Mouse (Mus musculus) bone marrow macrophage, adult 2 months (primary cell): ENCODE data around the gene Cab39. TPM values are rescaled to one million over a fixed set of nuclear protein-coding genes. Genes with fewer than 3 reads are reported as not detected.

Experiments used
- H3K27ac ChIP-seq: 2 replicates; pipeline ENCODE4 v1.5.1; 2012; ENCODE audit warnings: low read depth, low read length; ENCODE audit not compliant: insufficient read depth
- H3K4me1 ChIP-seq: 2 replicates; pipeline ENCODE4 v1.6.1; 2012; ENCODE audit warnings: low read length; ENCODE audit not compliant: control insufficient read depth, insufficient read depth
- H3K4me3 ChIP-seq: 2 replicates; pipeline ENCODE4 v1.5.1; 2012; ENCODE audit warnings: mild to moderate bottlenecking, low read length, moderate library complexity; ENCODE audit not compliant: insufficient read depth
- CTCF ChIP-seq: IDR thresholded peaks from 2 replicates; pipeline ENCODE4 v1.5.1; 2012; ENCODE audit warnings: low read depth, mild to moderate bottlenecking, low read length, moderate library complexity
- POLR2A ChIP-seq: IDR thresholded peaks from 2 replicates; pipeline ENCODE4 v1.6.1; 2012; ENCODE audit warnings: mild to moderate bottlenecking, low read depth, low read length, borderline replicate concordance
- polyA plus RNA-seq: library from polyadenylated mRNA; stranded (reverse); fragments of >200 nt; gene quantifications from 2 replicates; pipeline ENCODE4 v1.2.4, GENCODE M21; 2012; ENCODE audit not compliant: missing spikeins, insufficient read depth, insufficient read length

Cab39 gene
- polyA plus RNA-seq, 1 experiment = 119 TPM

- peaks cover 25% of the 10 kb centered on the region for H3K4me1 ChIP-seq
- H3K4me3 ChIP-seq = no peak overlapping the region
- TF ChIP-seq POLR2A (no peak), CTCF (no peak)
- no peak overlapping the region for H3K27ac ChIP-seq
Measured at GRCm38 (mm10) chr1:85758969-85759293, 34.3 kb upstream of the Cab39 start.

- no peak for TF ChIP-seq POLR2A
- TF ChIP-seq CTCF = no peak
- Histone ChIP-seq H3K4me3 (no peak overlapping the region), H3K4me1 (peaks cover 48% of the 10 kb centered on the region), H3K27ac (no peak overlapping the region)
Measured at GRCm38 (mm10) chr1:85761665-85762064, 31.6 kb upstream of the Cab39 start.

GRCm38 (mm10) chr1:85763386-85763785 is 29.9 kb upstream of the Cab39 start:
- TF ChIP-seq CTCF (no peak), POLR2A (no peak)
- Histone ChIP-seq H3K4me1 (peaks cover 44% of the 10 kb centered on the region), H3K4me3 (no peak overlapping the region)

GRCm38 (mm10) chr1:85764291-85764690 is 28.9 kb upstream of the Cab39 start:
- TF ChIP-seq POLR2A = no peak
- TF ChIP-seq CTCF = no peak
- H3K4me1 ChIP-seq = peaks cover 42% of the 10 kb centered on the region
- no peak overlapping the region for H3K4me3 ChIP-seq
- no peak overlapping the region; the same call in 1 of the 2 replicates for H3K27ac ChIP-seq

More at GRCm38 (mm10) chr1:85763386-85763785, 29.9 kb upstream of the Cab39 start:
- no peak overlapping the region for H3K27ac ChIP-seq

- TF ChIP-seq POLR2A (no peak), CTCF (no peak)
- H3K4me1 ChIP-seq = peaks cover 52% of the 10 kb centered on the region
- no peak overlapping the region for H3K4me3 ChIP-seq
- peak overlapping the region; percentile 85 for H3K27ac ChIP-seq
Measured at GRCm38 (mm10) chr1:85766120-85766519, 27.1 kb upstream of the Cab39 start.

GRCm38 (mm10) chr1:85767754-85768153 is 25.5 kb upstream of the Cab39 start:
- H3K27ac ChIP-seq = no peak overlapping the region
- TF ChIP-seq CTCF (no peak), POLR2A (no peak)
- H3K4me1 ChIP-seq = peaks cover 55% of the 10 kb centered on the region
- H3K4me3 ChIP-seq = no peak overlapping the region

- H3K4me1 ChIP-seq = peaks cover 50% of the 10 kb centered on the region
- no peak overlapping the region for H3K4me3 ChIP-seq
- TF ChIP-seq POLR2A (no peak), CTCF (no peak)
- peak overlapping the region; percentile 22 for H3K27ac ChIP-seq
Measured at GRCm38 (mm10) chr1:85771976-85772375, 21.3 kb upstream of the Cab39 start.

GRCm38 (mm10) chr1:85775136-85775535 is 18.1 kb upstream of the Cab39 start:
- H3K4me1 ChIP-seq = peaks cover 69% of the 10 kb centered on the region
- TF ChIP-seq CTCF (no peak), POLR2A (no peak)
- peak overlapping the region; percentile 85 for H3K27ac ChIP-seq
- H3K4me3 ChIP-seq = peak overlapping the region; percentile 7; the same call in 1 of the 2 replicates

GRCm38 (mm10) chr1:85776154-85776553 is 17.1 kb upstream of the Cab39 start:
- no peak overlapping the region for H3K4me3 ChIP-seq
- H3K27ac ChIP-seq = no peak overlapping the region
- H3K4me1 ChIP-seq = peaks cover 66% of the 10 kb centered on the region
- TF ChIP-seq POLR2A (no peak), CTCF (no peak)

GRCm38 (mm10) chr1:85778436-85778835 is 14.8 kb upstream of the Cab39 start, which contains the start of gene A630001G21Rik:
Gene A630001G21Rik, minus strand, starts transcription at chr1:85778643.
- Histone ChIP-seq H3K4me1 (peaks cover 54% of the 10 kb centered on the region), H3K4me3 (no peak within 1 kb of the TSS), H3K27ac (peak within 1 kb of the TSS; percentile 39)
- TF ChIP-seq POLR2A (no peak), CTCF (no peak)

GRCm38 (mm10) chr1:85779012-85779411 is 14.2 kb upstream of the Cab39 start:
- Histone ChIP-seq H3K4me3 (no peak overlapping the region), H3K27ac (peak overlapping the region; percentile 39), H3K4me1 (peaks cover 50% of the 10 kb centered on the region)
- no peak for TF ChIP-seq POLR2A
- TF ChIP-seq CTCF = no peak
